Mouse (Mus musculus) small intestine, adult 2 months (tissue): ENCODE data around the gene Astn2.

Experiments
- CTCF ChIP-seq: fragments of 200-500 bp; IDR thresholded peaks from 2 replicates; pipeline ENCODE4 v1.5.1; 2012; ENCODE audit warnings: low read depth, mild to moderate bottlenecking, control low read depth, inconsistent platforms, low read length, moderate library complexity, mixed read lengths; ENCODE audit not compliant: insufficient replicate concordance, insufficient read length; ENCODE audit errors: extremely low read depth
- POLR2A ChIP-seq: fragments of 200-500 bp; IDR thresholded peaks from 2 replicates; pipeline ENCODE4 v1.6.1; 2012; ENCODE audit warnings: low read depth, mild to moderate bottlenecking, control low read depth, inconsistent platforms, low read length, moderate library complexity

DNA sequence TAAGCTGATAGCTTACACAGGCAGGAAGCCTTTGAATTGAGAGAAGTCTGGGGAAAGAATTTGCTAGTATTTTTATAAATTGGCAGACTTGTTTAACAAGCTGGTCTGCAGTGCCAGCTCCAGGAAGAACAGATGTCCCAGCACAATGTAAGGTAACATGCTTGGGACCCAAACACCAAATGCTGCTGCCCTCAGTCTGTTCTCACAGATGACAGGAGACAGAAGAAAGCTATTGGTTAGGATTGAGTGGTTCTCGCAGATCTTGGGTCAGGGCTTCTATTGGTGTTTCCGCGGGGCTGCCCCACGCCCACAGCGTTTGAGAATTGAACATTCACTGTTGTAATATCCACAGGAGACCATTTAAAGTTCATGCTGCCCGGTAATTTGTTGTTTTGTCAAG is 793.5 kb downstream of the Astn2 start:
- TF ChIP-seq POLR2A (no peak), CTCF (no peak)
